Mouse (Mus musculus) layer of hippocampus, adult 9-10 months (tissue): ENCODE results near the gene Mettl6.

Source experiments
- DNase-seq: peaks from one replicate; pipeline ENCODE4 v3.0.0; 2022; ENCODE audit warnings: low spot score

Gene Mettl6

GRCm38 (mm10) chr14:31494975-31495455 is at the start of gene Mettl6:
Mettl6 (minus strand) TSS chr14:31495040.
- peak; percentile 67 for DNase-seq

GRCm38 (mm10) chr14:31543885-31544442 is 49.1 kb upstream of the Mettl6 start:
- DNase-seq = no peak

- no peak for DNase-seq
These were observed 42.5 kb upstream of the Mettl6 start for GRCm38 (mm10) chr14:31537298-31537697.

- DNase-seq = no peak
These were observed 37.8 kb upstream of the Mettl6 start for GRCm38 (mm10) chr14:31532656-31533055.

- no peak for DNase-seq
These were observed 36.8 kb upstream of the Mettl6 start for GRCm38 (mm10) chr14:31531506-31532148.

- no peak for DNase-seq
These were observed 36.0 kb upstream of the Mettl6 start for GRCm38 (mm10) chr14:31530847-31531246.

GRCm38 (mm10) chr14:31525040-31525810 is 30.4 kb upstream of the Mettl6 start:
- no peak for DNase-seq

GRCm38 (mm10) chr14:31521318-31521717 is 26.5 kb upstream of the Mettl6 start:
- no peak for DNase-seq

- DNase-seq = no peak
These were observed 24.3 kb upstream of the Mettl6 start for GRCm38 (mm10) chr14:31519165-31519564.

- no peak for DNase-seq
These were observed 21.1 kb upstream of the Mettl6 start for GRCm38 (mm10) chr14:31515895-31516294.

- no peak for DNase-seq
These were observed 15.5 kb upstream of the Mettl6 start for GRCm38 (mm10) chr14:31510322-31510721.

- no peak for DNase-seq
These were observed 15.1 kb upstream of the Mettl6 start for GRCm38 (mm10) chr14:31509911-31510310.

GRCm38 (mm10) chr14:31506456-31506855 is 11.6 kb upstream of the Mettl6 start:
- DNase-seq = peak; percentile 43

GRCm38 (mm10) chr14:31503406-31503805 is 8.6 kb upstream of the Mettl6 start:
- DNase-seq = no peak

GRCm38 (mm10) chr14:31499526-31499925 is 4.7 kb upstream of the Mettl6 start:
- no peak for DNase-seq

- DNase-seq = no peak
These were observed 1.4 kb upstream of the Mettl6 start for GRCm38 (mm10) chr14:31496241-31496646.

- no peak for DNase-seq
These were observed 698 bp upstream of the Mettl6 start for GRCm38 (mm10) chr14:31495538-31495937.

GRCm38 (mm10) chr14:31494349-31494974 is 378 bp downstream of the Mettl6 start, which contains the start of gene Eaf1:
Eaf1 (plus strand) TSS chr14:31494399.
- DNase-seq = no peak

- DNase-seq = no peak
These were observed 939 bp downstream of the Mettl6 start for GRCm38 (mm10) chr14:31493901-31494300.

- no peak for DNase-seq
These were observed 6.8 kb downstream of the Mettl6 start for GRCm38 (mm10) chr14:31488055-31488454.

GRCm38 (mm10) chr14:31486465-31486864 is 8.4 kb downstream of the Mettl6 start:
- no peak for DNase-seq

- no peak for DNase-seq
These were observed 12.4 kb downstream of the Mettl6 start for GRCm38 (mm10) chr14:31482417-31482816.
